Mouse (Mus musculus): ENCODE results near the gene Kcnq2.

Kcnq2 gene

DNA sequence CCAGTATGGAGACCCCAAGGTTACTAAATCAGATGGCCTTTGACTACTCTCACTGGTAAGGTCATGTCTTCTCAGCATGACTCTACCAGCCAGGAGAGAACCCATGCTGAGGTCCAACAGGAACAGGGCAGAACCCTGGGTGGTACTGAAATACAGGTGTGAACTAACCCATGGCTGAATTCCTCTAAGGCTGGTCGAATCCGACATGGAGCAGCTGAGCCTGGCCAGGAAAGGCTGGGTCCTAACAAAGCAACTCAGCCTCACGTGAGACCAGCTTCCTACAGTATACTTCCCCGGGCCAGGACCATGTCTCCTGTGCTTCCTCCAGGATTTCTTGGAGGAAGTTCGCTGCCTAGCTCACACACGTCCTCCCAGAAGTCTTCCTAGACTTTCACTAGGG, 98.5 kb downstream of the Kcnq2 start:
- DNase-seq: no peak

DNA sequence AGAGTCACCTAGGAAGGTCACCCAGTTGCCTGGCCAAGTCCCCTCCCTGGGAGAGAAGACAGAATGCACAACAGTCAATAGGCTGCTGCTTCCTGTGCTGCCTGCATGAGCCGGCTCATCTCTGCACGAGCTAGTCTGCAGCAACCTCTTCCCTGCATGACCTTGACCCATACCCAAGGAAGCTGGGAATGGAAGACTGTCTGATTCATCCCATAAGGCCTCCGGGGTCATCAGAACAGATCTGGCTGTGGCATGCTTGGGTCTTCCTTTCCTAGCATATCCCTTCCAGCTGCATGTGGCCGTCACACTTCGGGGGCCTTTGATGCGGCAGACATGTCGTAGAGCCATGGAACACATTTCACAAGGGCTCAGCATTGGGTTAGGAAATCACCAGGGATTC, 99.9 kb downstream of the Kcnq2 start:
- no peak for DNase-seq

DNA sequence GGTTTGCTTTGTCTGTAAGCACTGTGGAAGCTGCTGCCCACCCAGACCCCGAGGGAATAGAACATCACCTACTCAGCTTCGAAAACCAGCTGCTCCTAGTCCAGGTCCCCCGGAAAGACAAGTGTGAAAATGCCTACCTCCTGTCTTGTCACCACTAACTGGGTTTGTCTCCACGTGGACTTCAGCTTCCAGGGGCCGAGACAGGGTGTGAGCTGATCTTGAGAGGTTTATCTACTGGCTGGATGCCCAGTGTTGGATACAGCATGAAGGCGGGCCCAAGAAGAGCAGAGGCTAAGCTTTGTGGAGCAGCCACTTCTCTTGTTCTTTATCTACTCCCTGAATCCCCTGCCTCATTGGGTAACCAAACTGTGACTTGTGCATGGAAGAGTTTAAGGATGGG, 101.8 kb downstream of the Kcnq2 start:
- DNase-seq: no peak

DNA sequence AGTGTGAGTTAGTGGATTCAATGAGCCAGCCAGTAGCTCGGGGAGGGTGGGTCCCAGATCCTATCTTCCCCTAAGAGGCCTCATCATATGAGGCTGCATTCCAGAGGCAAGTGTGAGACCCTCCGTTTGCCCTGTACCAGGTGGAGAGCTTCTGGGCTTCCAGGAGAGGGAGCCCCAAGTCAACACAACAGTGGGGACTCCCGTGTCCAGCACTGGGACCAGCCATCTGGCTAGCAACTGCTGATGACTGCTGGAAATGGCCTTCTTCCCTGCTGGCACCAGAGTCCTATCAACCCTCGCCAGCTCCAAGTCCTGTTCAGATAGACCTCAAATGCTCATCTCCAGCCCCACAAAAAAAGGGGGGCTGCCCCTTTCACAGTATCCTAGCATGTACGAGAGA, 102.7 kb downstream of the Kcnq2 start:
- peak; percentile 39 to 52 for DNase-seq

DNA sequence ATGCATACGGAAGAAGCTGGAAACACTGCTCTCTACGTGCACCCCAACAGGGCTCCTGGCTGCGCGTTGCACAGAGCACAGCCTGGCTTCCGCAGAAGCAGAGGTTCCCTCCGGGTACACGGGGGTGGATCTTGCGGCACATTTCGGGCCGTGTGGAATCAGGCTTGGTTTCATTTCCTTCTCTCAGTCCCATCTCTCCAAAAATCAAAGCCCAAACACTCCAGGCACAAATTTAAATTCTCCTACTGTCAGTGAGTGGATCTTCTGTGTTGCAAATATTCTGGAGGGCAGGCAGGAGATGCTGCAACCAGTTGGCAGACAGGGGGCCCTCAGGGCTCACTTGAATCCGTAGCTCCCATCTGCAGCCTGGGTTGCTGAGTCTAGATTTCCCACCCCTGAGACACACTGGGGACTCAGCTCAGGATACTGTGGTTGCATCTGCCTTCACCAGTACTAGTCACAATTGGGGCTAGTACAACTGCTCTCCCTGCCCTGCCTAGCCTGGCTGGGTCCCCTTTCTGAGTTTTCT, 103.6 kb downstream of the Kcnq2 start:
- no peak for DNase-seq
